Mouse (Mus musculus) lung, adult 2 months (tissue): ENCODE data around the gene Olfr1105. TPM values are rescaled to one million over a fixed set of nuclear protein-coding genes. Genes with fewer than 3 reads are reported as not detected.

Experiments
- DNase-seq: peaks from one replicate; pipeline ENCODE4 v3.0.0; 2022
- H3K4me1 ChIP-seq: fragments of 200-500 bp; 2 replicates; pipeline ENCODE4 v1.6.1; 2011; ENCODE audit warnings: low read length; ENCODE audit not compliant: control insufficient read depth, insufficient read depth
- H3K4me3 ChIP-seq: fragments of 200-500 bp; replicated peaks from 2 replicates; pipeline ENCODE3; 2011; ENCODE audit warnings: low read depth, mild to moderate bottlenecking, control low read depth, low read length; ENCODE audit errors: extremely low read depth
- CTCF ChIP-seq: fragments of 200-500 bp; IDR thresholded peaks from 2 replicates; pipeline ENCODE4 v1.5.1; 2011; ENCODE audit warnings: mild to moderate bottlenecking, low read length, control low read depth; ENCODE audit not compliant: insufficient read depth
- POLR2A ChIP-seq: fragments of 200-500 bp; IDR thresholded peaks from 2 replicates; pipeline ENCODE4 v1.6.1; 2011; ENCODE audit warnings: low read depth, mild to moderate bottlenecking, control low read depth, low read length, borderline replicate concordance; ENCODE audit errors: extremely low read depth
- WGBS: fragments of 180-500 bp; shearing (Covaris S2); methylation state at CpG from one replicate; pipeline ENCODE4 v1.1.7; 2018; 5-methylcytosine and 5-hydroxymethylcytosine counted together
- polyA plus RNA-seq: library from polyadenylated mRNA; depleted of rRNA; stranded (reverse); fragments of >200 nt; gene quantifications from 2 replicates; pipeline ENCODE4 v1.2.3, GENCODE M21; 2012; rRNA removed

The Olfr1105 gene
- not detected in 2 replicates for polyA plus RNA-seq

DNA sequence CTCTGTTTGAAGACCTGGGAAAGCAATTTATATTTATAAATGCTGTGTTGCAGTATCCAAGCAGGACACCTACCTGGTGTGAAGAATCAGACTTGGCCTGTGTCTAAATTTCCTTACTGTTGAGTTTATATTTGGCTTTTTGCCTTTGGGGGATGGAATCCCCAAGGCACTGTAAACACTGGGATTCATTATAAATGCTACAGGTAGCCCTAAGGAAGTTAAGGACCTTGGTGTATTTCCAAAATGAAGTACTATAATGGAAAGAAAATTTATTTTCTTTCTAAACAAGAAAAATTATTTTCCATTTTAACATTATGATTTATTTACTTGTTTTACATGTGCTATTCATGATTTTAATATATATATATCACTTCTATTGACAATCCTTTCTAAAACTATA, at the start of gene Olfr1105:
Olfr1105 (minus strand) TSS at position 101 of the 400 bp plus-strand sequence.
- no peak within 1 kb of the TSS for H3K4me3 ChIP-seq
- TF ChIP-seq POLR2A = no peak
- TF ChIP-seq CTCF = no peak
- DNase-seq = no peak

DNA sequence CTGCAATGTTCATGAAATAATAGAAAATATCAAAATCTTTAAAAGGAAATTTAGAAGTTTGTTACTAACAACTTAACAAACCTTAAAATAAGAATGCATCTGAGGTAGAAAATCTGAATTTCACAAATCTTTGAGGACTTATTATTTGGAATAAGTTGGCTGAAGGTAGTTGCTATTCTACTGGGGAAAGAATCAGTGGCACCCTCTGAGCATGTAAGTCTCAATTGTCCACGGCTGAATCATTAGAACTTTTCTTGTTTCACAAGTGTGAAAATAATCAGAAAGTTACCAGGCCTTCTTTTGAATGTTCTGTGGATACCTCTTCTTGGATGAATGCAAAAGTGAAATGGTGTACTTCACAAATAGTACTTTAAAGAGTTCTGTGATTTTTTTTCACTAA, 39.4 kb upstream of the Olfr1105 start, which contains the start of gene Olfr1107:
Olfr1107 (minus strand) TSS at position 101 of the 400 bp plus-strand sequence.
- WGBS = 74% methylated on average over 1 of the region's 1 CpGs
- DNase-seq = no peak
- TF ChIP-seq CTCF = no peak
- TF ChIP-seq POLR2A = no peak
- no peaks in the 10 kb centered on the region for H3K4me1 ChIP-seq
- H3K4me3 ChIP-seq = no peak within 1 kb of the TSS

More for the DNA sequence above, at the start of gene Olfr1105:
- no peaks in the 10 kb centered on the region for H3K4me1 ChIP-seq

DNA sequence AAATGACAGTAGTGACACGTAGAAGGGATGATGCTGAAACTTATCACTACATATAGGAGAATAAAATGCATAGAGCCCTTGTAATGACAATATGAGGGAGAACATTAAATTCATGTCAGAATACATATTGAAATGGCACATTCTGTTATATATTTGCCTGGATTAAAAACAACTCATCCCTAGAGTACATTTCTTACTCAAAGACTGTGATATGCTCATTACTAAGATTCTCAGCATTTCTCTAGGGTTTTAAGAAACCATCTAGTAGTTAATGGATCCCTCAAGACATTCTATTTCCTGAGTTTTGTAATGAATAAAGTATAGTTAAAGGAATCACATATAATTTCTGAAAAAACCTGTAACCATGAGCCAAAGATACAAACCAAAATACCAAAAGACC, 15.8 kb upstream of the Olfr1105 start, which contains the start of gene Olfr1106:
Olfr1106 (minus strand) TSS at position 101 of the 400 bp plus-strand sequence.
- Histone ChIP-seq H3K4me1 (no peaks in the 10 kb centered on the region), H3K4me3 (no peak within 1 kb of the TSS)
- TF ChIP-seq POLR2A (no peak), CTCF (no peak)
- 56% methylated on average over 1 of the region's 1 CpGs for WGBS
- no peak for DNase-seq

DNA sequence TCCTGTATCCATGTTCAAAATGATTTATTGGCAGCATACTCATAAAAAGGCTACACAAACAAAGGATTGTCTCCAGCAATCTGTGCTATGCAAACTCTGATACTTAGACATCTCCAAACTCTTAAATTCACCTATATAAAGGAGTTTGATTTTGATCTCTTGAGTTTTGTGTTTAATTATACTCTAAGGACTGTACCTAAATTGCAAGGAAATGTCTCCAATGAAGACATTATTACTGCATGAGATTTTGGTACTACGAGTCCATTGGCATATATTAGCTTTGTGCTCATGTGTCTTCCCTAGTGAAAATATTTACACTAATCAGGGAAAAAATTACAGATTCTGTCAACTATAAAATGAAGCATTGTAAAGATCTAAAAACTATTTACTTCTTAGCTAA, 9.4 kb downstream of the Olfr1105 start, which contains the start of gene Olfr1104:
Olfr1104 (minus strand) TSS at position 101 of the 400 bp plus-strand sequence.
- DNase-seq = no peak
- 73% methylated on average over 1 of the region's 1 CpGs for WGBS
- Histone ChIP-seq H3K4me1 (no peaks in the 10 kb centered on the region), H3K4me3 (no peak within 1 kb of the TSS)
- TF ChIP-seq POLR2A = no peak
- TF ChIP-seq CTCF = no peak

DNA sequence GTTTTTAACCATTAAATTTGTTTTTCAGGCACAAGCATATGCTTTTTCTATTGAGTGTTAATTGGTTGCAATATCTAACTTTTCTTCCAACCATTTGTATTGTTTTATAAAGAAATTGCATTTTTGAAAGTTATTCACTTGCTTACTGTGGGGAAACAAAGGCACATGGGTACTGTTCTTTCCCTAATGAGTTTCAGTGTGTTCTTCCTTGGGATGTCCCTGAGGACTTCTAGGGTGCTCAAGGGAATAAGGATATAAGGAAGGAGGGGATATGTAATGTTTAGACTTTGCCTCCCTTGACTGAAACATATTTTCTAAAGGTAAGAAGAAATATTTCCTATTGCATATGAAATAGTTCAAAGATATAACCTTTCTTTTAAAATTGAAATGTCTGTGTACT, 38.2 kb downstream of the Olfr1105 start, which contains the start of gene Olfr1102:
Olfr1102 (plus strand) TSS at position 301 of the 400 bp plus-strand sequence.
- no peak for TF ChIP-seq CTCF
- TF ChIP-seq POLR2A = no peak
- H3K4me1 ChIP-seq = no peaks in the 10 kb centered on the region
- no peak for DNase-seq

DNA sequence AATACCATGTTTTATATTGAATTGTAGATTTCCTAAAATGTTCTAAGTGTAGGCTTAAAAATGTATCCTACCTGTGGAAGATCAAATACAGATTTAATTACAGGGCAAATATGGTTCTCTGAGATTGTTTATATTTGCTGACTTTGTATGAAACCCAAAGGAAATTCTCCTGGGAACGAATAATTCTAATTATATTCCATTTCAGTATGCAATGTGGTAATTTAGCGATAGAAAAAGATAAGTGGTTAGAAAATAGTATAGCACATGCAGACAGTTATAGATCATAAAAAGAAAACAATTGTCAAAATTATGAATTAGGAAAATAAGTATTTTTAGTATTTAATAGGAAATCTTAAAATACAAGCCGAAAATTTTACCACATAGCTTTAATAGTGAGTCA, 45.2 kb downstream of the Olfr1105 start, which contains the start of gene Olfr1101:
Olfr1101 (minus strand) TSS at position 101 of the 400 bp plus-strand sequence.
- 57% methylated on average over 3 of the region's 3 CpGs for WGBS
- no peak for TF ChIP-seq POLR2A
- no peak for TF ChIP-seq CTCF
- no peaks in the 10 kb centered on the region for H3K4me1 ChIP-seq
- H3K4me3 ChIP-seq = no peak within 1 kb of the TSS
- no peak for DNase-seq

More for the DNA sequence above, 38.2 kb downstream of the Olfr1105 start, which contains the start of gene Olfr1102:
- H3K4me3 ChIP-seq = no peak within 1 kb of the TSS

Other genes with a start within 250 kb of the Olfr1105 start
- gene Olfr141, start 226.5 kb downstream of the Olfr1105 start, polyA plus RNA-seq = not detected in 2 replicates
- not detected in 2 replicates for gene Olfr1094, start 211.9 kb downstream of the Olfr1105 start, polyA plus RNA-seq
- not detected in 2 replicates for gene Olfr1095, start 184.8 kb downstream of the Olfr1105 start, polyA plus RNA-seq
- gene Gm13723, start 161.7 kb downstream of the Olfr1105 start, polyA plus RNA-seq = not detected in 2 replicates
- not detected in 2 replicates for gene Olfr1097, start 144.3 kb downstream of the Olfr1105 start, polyA plus RNA-seq
- not detected in 2 replicates for gene Olfr1098, start 112.0 kb downstream of the Olfr1105 start, polyA plus RNA-seq
- not detected in 2 replicates for gene Olfr1099, start 75.8 kb downstream of the Olfr1105 start, polyA plus RNA-seq
- not detected in 2 replicates for gene Olfr1100, start 56.6 kb downstream of the Olfr1105 start, polyA plus RNA-seq
- gene Olfr1101, start 45.3 kb downstream of the Olfr1105 start, polyA plus RNA-seq = not detected in 2 replicates
- gene Olfr1102, start 38.1 kb downstream of the Olfr1105 start, polyA plus RNA-seq = not detected in 2 replicates
- gene Olfr1104, start 9.5 kb downstream of the Olfr1105 start, polyA plus RNA-seq = not detected in 2 replicates
- gene Olfr1106, start 15.7 kb upstream of the Olfr1105 start, polyA plus RNA-seq = not detected in 2 replicates
- not detected in 2 replicates for gene Olfr1107, start 39.3 kb upstream of the Olfr1105 start, polyA plus RNA-seq
- gene Olfr1109, start 59.5 kb upstream of the Olfr1105 start, polyA plus RNA-seq = not detected in 2 replicates
- not detected in 2 replicates for gene Olfr259, start 78.0 kb upstream of the Olfr1105 start, polyA plus RNA-seq
- not detected in 2 replicates for gene Olfr1110, start 103.8 kb upstream of the Olfr1105 start, polyA plus RNA-seq
- gene Olfr1111, start 116.1 kb upstream of the Olfr1105 start, polyA plus RNA-seq = not detected in 2 replicates
- gene Olfr1112, start 151.3 kb upstream of the Olfr1105 start, polyA plus RNA-seq = not detected in 2 replicates
- gene Olfr1113, start 172.4 kb upstream of the Olfr1105 start, polyA plus RNA-seq = not detected in 2 replicates
- not detected in 2 replicates for gene Olfr1115, start 211.5 kb upstream of the Olfr1105 start, polyA plus RNA-seq
- not detected in 2 replicates for gene Olfr1116, start 231.0 kb upstream of the Olfr1105 start, polyA plus RNA-seq